Mouse (Mus musculus) telencephalon, adult 2 months (tissue): ENCODE measurements around the gene Tmem51.

Experiments used
- DNase-seq: peaks from one replicate; pipeline ENCODE4 v3.0.0-alpha.2; 2011; ENCODE audit warnings: low read depth, low spot score

Tmem51 gene

DNA sequence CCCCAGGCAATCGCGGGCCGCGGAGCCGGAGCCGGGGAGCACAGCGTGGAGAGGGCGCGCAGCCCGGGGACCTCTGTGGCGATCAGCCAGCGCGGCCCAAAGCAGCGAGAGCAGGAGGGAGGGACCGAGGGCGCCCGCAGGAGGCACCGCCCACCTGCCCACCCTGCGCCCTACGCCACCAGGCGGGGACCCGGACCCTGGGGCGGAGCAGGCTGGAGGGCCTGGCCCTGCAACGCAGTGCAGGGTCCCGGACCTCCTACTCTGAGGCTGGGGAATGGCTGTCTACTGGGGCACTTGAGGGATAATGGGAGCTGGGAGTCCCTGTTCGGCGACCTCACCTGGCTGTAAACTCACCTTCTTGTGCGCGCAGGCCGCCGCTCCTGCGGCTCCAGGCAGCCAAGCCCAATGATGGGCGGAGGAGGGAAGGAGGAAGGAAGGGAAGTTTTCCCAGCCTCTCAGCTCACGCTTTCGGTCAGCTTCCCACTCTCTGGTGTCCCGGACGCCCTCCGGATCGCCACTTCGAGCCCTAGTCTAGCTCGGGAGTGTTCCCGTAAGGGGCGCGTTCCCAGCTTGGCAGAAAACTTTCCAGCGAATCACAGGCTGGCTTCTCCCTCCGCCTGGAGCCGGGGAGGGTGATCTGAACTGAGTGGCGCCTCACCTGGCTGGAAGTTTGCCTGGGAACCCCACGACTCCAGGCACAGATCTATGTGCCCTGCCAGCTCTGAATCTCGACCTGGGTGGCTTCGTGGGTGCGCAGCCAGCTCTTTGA, at the start of gene Tmem51:
Gene Tmem51, minus strand, starts transcription at position 174 of the 769 bp plus-strand sequence.
- no peak for DNase-seq

DNA sequence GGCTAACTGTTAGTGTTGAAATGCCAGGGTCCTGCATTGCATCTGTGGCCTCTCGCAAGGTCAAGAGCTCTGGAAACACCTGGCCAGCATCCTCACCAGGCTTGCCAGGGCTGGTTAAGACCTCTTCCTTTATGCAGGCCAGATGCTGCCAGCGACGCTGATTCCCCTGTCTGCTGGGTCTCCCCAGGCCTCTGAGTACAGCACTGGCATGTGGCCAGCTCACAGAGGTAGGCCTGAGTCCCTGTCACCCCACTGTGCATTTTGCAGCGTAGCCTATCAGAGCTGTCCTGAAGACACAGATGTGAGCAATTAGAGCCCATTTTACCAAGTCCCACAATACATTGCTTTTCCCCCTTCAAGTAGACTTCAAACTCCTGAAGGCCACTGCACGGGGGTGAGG, 46.1 kb upstream of the Tmem51 start:
- no peak for DNase-seq

DNA sequence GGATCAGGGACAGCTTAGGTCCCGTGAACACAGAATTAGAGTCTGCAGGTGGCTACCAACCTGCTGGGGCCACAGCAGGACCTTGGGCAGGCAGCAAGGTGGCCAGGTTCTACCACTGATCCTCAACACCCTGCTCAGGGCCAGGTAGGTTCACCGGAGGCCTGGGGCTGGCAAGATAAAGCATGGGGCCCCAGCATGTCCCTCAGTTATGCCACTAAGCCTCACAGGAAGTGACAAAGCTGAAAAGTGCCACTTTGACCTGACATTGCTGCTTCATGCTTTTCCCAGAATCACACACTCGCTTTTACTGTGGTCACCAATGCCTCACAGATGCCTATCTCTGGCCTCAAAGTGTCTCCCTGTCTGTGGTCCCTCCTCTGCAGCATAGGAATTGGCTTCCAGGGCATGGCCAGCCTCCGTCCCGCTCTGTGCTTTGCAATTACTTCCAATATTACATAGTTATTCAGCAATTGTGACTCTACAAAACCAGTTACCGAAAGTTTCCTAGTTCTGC, 43.2 kb upstream of the Tmem51 start:
- no peak for DNase-seq

DNA sequence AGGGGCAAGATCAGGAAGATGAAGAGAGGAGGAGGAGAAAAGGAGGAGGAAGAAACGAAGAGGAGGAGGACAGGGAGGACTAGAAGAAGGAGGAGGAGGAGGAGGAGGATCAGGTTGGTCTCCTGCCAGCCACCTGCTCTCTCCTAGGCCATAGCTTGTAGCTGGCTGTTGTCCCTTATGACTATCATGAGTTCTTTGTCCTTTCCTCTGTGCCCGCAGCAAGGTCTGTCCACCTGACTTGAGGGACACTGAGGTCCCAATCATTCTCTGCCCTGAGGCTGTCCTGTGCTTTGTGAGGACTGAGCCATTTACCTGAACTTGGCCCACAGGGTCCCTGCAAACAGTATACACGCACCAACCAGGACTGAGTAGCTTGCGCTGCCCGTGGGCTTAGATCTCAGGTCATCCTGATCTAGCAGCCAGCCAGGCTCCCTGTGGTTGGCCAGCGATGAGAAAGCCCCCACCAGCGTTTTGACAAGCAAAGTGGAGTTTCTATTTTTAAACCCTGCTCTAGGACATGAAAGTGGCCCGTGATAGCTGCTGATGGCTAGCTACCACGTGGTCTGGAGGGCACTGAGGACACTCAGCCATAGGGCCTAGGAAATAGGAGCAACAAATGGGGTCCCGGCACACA, 42.7 kb upstream of the Tmem51 start:
- DNase-seq = no peak

DNA sequence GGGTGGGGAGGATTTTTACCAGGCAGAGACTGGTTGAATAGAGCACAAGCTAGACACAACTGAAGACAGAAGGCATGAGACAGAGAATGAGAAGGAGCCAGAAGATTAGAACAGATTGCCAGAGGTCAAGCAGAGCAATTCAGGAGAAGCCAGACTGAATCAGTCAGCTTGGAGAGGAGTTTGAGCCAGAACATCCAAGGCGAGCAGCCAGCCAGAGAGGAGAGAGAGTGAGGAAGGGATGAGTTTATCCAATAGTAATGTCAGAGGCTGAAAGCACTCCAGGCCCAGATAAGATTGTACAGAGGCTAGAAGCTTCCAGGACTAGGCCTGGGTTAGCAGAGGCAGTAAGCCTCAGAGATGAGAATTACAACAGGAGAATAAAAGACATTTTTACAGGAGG, 37.1 kb upstream of the Tmem51 start:
- DNase-seq = no peak

DNA sequence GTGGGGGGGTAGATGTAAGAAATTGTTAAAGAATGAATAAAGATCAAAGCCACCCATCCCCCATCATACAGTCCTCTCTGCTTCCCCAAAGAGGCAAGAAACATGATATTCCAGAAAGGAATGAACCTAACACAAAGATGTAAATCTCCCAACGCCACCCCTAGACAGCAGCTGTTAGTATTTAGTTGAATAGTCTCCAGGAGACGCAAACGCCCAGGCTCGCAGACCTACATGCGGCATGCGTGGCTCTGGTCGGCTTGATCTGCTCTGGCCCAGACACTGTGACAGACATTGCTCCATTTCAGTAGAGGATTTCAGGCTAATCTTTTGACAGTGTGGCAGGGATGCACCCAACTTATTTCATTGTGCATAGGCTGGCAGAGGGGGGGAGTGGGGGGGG, 34.4 kb upstream of the Tmem51 start:
- DNase-seq = no peak

DNA sequence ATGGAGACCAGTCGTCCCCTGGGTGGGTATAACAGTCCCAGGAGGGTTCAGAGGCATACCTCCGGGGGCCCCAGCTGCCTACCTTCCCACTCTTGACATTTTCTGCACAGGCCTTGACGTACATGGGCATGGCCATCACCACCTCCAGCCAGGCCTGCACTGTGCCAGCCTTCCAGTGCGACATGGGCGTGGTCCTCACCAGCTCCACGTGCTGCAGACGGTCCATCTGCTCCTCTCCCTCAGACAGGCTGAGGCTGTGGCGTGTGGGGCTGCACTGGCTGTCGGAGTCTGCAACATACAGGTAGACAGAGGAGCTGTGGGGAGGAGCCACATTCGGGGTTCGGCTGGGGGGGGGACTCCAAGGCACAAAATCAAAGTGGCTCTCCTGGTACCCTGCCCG, 33.9 kb upstream of the Tmem51 start:
- no peak for DNase-seq

DNA sequence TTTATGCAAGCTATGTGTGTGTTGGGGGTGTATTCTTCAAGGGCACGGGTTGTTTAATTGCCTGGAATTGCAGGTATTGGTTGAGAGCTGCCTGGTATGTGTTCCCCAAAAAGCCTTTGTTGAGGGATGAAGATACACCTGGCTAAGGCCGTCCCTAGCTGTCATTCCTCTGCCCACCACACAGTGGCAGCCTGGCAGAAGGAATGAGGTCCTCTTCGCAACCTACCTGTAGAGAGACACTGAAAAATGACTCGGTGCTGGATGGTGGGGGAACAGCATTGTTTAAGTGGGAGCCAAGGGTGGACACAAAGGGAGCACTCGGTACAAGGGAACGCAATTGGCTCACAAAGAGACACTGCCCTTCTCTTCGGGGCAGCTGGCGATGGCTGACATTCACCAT, 29.2 kb upstream of the Tmem51 start:
- no peak for DNase-seq

DNA sequence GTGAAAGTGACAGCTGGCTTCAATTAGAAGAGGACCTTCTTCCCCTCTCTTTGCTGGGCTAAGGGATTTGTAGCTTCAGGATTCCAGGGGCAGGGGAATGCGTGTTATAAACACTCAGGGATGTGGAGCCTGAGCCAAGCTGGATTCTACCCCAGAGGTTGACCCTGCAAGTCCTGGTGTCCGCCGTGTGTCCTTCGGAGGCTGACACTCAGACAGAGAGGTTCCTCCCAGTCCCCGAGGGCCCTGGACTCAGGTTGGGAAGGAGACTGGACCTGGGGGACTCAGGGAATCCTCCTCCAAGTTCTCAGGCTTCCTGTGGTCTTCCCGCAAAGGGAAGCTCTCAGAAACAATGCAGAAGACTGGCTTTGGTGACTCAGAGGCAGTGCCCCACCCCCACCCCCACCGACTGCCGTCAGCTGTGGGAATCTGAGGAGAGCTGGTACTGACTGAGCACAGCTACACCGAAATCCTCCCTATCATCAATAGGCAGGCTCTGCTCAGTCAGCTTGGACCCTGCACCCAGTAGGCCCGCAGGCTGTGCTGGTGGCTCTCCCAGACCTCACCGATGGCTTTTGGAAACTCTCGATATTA, 19.1 kb upstream of the Tmem51 start:
- no peak for DNase-seq

DNA sequence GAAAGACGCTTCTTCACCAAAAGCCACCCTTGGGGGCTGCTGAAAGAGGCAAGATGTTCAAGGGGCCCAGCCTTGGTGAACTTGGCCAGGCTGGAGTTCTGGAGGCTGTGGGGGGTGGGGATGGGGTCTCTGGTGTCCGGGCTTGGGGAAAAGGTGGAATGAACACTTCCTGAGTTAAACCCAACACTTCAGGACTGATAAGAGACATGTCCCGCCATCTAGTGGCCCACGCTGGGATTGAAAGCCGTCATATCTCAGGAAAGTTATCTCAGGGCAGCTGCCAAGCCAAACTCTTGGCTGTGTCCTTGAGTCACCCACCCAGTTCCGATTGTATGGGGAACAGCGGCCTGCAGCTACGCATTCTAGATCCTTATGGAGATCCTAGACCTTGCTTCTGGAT, 14.2 kb upstream of the Tmem51 start:
- peak; percentile 35 for DNase-seq

DNA sequence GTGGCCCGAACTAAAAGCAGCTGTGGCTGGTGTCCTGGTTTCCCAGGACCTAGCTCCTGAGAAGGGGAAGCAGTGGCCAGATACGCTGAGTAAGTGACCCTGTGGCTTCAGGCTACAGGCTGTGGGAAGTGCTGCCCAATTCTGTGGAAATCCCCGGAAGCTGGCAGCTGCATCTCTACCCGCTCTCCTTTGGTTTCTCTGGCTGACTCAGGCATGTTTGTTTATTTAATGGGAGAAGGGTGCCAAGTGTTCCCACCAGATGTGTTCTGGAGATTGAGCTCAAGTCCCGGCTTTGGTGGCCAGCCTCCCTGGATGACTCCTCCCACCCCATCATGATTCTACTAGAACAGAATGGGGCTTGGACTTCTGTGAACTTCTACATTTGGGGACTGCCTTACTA, 13.8 kb upstream of the Tmem51 start:
- DNase-seq = no peak

DNA sequence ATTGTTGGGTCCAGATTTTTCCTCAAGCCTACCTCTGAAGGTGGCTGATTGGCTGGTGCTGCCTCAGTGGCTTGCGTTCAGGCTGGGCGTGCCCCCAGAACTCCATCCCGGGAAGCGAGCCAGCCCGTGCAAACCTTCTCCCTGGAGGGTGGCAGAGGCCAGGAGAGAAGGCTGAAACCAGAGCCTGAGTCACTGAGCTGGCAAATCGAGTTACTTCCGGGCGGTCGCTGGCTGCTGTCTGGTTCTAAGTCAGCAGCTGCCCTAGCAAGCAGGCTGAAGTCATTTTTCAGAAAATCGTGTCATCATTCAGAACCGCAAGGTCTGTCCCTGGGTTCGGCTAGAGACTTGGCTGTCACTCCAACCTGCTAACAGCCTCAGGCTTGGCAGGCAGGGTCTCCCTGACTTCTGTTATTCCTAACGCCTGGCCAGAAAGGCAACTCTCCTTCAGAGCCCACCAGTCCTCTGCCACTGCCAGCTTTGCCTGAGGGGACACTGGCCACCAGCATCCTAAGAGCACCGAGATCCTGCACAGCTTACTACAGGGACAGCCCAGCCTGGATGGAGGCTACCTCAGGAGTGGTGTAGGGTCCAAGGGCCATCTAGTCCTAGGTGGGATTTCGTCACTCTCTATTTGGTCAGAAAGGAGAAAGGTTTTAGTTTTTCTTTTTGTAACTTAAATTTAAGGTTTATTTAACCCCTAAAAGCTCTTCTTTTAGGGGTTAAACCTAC, 11.6 kb upstream of the Tmem51 start:
- DNase-seq = no peak

DNA sequence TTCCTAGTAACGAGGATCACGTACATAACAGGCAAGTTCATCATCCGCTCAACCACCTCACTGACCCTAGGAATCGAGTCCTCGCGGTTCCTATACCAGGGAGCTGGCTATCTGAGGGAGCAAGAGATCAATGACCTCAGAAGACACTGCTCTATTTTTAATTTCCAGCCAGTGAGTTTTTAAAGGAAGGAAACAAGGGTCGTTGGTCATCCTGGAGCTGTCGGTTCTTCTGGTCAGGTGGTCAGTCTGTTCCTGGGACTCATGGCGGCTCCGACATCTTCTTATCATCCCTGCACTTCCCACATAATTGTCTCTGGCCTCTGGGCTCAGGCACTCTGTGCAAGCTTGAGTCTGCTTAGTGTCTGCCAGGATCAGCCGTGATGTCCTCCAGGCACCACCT, 10.3 kb upstream of the Tmem51 start:
- no peak for DNase-seq

DNA sequence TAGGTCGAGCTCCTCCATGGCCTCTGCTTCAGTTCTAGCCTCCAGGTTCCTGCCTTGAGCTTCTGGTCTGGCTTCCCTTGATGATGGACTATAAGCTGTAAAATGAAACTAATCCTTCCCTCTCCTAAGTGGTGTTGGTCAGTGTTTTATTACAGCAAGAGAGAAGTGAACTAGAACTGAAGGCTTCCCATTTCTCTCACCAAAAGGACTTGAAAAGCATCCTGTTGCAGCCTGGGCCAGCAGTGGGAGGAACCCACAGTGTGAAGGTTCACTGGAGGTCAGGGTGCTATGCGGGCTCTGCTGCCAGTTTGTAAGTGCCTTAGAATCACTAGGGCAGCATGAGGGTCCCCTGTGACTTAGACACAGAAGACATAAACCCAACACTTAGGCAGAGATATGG, 7.0 kb upstream of the Tmem51 start:
- DNase-seq = no peak

DNA sequence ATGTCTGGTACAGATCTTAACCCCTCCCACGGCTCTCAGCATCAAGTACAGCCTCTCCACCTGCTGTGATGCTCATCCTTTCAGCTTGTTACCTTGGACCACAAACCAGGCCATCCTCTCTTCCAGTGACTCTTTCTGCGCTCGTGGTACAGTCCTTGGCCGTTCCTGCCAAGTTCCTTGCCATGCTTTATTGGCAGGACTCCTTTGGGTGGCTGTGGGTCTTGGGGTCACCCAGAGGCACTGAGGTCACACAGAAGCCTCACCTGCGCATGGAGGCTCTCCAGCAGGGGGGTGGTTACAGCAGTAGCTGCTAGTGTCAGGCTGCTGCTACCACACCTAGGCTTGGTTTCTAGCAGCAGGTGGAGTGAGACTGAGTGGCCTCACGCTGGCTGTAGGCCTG, 5.9 kb upstream of the Tmem51 start:
- DNase-seq = no peak

DNA sequence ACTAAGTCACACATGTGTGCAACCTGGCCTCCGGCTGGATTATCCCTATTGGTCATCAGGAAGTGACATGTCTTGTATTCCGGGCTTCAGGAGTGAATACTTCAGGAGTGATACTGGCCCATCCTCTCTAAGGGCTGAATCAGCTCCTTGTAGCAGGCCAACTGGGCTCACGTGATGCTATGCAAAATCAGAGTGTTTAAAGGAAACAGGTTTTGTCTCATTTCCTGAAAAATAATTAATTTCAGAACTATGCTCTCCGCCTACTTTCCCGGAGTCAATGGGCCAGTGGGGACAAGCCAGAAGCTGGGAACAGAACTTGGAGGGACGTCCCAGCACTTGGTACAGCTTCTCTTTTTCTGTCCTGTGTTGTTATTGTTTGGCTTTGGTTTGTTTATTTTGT, 4.7 kb upstream of the Tmem51 start:
- DNase-seq = no peak

DNA sequence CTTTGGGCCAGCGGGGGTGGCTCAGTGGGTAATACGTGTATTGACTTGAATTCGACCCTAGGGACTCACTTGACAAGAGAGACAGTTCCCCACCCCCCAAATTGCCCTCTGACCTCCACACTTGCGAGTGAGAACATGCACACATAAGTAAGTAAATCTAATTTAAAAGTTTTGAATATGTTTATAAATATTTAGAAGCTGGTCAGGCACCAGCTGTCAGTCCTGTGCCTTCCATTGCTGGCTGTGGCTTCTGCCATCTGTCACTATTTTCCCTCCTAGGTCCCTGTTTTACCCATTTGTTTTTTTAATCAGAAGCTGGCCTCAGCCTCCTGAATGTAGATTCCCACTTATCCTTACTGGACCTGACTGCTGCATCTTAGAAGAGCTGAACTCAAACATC, 4.3 kb upstream of the Tmem51 start:
- DNase-seq = no peak

DNA sequence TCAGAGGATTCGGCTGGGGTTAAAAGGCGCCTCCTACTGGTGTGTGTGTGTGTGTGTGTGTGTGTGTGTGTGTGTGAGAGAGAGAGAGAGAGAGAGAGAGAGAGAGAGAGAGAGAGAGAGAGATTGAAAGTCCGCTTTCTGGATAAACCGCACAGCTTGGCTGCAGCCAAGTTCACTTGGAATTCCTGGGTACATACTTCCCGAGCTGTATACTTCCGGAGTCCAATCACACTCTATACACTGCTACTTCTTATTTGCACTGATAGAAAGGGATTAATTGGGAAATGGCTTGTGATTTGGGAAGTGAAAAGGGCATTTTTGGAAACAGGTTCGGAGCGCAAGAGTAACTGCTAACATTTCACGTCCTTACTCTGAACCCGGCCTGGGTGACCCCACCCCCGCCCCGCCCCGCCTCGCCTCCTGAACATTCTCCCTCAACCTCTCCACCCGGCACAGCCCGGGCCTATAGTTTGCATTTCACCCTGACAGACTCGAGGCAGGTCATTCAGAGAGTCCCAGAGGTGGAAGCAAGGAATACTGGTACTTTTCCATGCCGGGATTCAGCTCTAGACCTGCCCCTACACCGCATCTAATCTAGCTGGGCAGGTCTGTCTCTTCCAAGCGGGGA, 946 bp upstream of the Tmem51 start:
- no peak for DNase-seq

DNA sequence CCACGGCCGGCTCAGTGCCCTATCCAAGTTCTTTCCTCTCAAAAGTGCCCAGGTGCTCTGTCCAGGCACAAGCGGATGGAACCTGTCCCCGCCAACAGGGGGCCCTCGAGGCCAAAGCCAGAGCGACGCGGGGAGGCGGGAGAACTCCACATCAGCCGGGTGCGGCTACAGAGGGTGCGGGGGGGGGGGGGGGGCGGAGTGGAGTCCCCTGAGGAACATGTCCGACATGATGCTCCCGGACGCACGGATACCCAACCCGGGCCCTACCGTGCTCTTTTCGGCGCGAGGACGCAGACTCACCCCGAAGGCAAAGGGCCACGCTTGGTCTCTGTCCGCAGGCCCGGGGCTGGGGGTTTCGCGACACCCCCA, 358 bp downstream of the Tmem51 start:
- DNase-seq = no peak

DNA sequence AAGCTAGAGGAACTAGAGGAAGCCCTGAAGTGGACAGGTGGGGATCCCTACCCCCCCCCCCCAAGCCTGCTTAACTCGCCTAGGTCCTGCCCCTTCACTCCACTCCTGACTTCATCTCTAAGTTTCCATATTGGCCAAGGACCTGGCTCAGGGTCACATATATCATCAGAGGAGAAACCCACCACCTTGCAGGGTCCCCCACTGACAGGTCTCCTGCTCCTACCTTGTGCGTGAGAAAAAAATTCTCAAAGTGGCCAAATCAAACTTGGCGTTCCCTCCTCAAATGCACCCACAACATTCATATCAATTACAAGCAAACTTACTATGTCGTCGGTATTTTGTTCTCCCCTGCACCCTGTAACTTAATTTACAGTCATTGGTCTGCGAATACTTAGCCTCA, 911 bp downstream of the Tmem51 start:
- DNase-seq = no peak

DNA sequence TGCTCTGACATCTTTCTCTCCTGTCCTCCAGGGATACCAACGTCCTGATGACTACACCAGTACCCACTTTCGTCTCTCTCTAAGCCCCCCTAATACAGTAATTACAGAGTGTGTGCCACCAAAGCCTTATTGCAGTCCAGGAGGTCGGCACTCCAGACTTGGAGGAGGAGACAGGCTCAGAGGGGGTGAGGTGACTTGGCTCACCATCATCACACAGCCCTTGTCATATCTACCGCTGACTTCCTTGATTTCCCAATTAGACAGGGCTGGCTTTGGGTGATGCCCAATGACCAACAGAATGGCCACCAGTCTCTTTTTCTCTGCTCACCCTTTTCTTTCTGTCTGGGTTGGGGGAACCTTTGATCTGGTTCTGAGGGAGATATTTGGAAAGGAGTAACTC, 1.4 kb downstream of the Tmem51 start:
- no peak for DNase-seq
